Mouse (Mus musculus): ENCODE results near the gene Scyl2. TPM values are rescaled to one million over a fixed set of nuclear protein-coding genes. Genes with fewer than 3 reads are reported as not detected.

The Scyl2 gene
- polyA plus RNA-seq, 1 experiment, result 10.0 TPM

DNA sequence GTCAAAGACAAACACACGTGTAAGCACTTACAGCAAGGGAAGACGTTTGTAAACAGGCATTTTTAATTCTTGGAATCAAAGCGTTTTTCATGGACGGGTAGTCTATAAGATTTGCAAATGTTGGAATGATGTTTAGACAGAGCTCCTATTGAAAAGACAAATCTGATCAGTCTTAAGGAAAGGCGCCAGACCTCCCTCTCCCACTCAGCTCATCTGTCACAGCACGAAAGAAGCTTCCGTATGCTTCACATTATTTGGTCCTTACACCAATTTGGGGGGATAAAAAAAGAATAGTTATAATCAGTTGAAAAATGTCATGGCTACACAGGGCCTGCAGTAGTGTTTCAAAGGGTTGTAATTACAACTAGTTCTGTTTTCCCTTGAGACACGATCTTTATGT, 33.2 kb downstream of the Scyl2 start:
- no peaks in the 10 kb centered on the region for H3K4me1 ChIP-seq
- no peaks in the 10 kb centered on the region for H3K9me3 ChIP-seq
- H3K36me3 ChIP-seq (replicated peaks; ENCODE audit: low read length), result peaks cover 97% of the 10 kb centered on the region
- H3K27me3 ChIP-seq (replicated peaks), result no peaks in the 10 kb centered on the region
- no peak overlapping the region for H3K4me3 ChIP-seq (replicated peaks)
- no peak for TF ChIP-seq GATA1 (IDR thresholded peaks at IDR 0.05; ENCODE audit: borderline replicate concordance, low read length)

DNA sequence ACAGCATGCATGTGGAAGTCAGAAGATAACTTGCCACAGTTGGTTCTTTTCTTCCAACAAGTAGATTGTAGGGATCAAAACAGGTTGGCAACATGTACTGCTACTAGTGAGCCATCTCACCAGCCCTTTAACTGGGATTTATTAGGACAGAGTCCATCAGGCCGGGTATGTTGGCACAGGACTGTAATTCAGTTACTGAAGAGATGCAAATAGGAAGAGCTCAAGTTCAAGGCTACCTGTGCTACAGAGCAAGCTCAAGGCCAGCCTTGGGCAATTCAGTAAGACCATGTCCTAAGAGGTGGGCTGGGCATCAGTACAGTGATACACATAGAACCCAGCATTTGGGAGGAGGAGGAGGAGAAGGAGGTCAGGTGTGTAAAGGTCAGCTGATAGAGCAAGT, 34.4 kb downstream of the Scyl2 start:
- TF ChIP-seq FLI1 (IDR thresholded peaks at IDR 0.05; ENCODE audit: low read length) (no peak), GATA1 (IDR thresholded peaks at IDR 0.05; ENCODE audit: borderline replicate concordance, low read length) (no peak)
- Histone ChIP-seq H3K4me1 (peaks cover under 1% of the 10 kb centered on the region; the same call in 1 of the 2 replicates), H3K36me3 (replicated peaks; ENCODE audit: low read length) (peaks cover 97% of the 10 kb centered on the region), H3K27me3 (replicated peaks) (no peaks in the 10 kb centered on the region), H3K9me3 (no peaks in the 10 kb centered on the region), H3K4me3 (replicated peaks) (no peak overlapping the region)

DNA sequence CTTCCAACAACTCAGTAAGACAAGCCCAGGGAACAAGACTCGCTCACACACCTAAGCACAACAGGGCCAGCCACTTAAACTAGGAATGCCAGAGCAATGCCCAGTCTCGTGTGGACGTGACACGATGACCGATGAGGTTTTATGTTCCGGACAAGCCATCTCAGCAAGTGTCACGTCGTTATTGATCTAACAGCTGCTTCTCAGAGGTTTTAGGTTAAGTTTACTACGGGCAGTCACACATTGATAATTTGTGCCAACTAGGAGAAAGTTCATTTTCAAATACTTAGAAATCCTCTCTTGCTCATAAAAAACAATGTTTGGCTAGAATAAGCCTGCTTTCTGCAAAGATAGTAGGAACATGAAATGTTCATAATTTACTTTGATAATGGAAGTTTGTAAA, 39.2 kb downstream of the Scyl2 start:
- Histone ChIP-seq H3K36me3 (replicated peaks; ENCODE audit: low read length) (peaks cover 99% of the 10 kb centered on the region), H3K9me3 (no peaks in the 10 kb centered on the region)
- TF ChIP-seq FLI1 (IDR thresholded peaks at IDR 0.05; ENCODE audit: low read length) (no peak), GATA1 (IDR thresholded peaks at IDR 0.05; ENCODE audit: borderline replicate concordance, low read length) (no peak)

DNA sequence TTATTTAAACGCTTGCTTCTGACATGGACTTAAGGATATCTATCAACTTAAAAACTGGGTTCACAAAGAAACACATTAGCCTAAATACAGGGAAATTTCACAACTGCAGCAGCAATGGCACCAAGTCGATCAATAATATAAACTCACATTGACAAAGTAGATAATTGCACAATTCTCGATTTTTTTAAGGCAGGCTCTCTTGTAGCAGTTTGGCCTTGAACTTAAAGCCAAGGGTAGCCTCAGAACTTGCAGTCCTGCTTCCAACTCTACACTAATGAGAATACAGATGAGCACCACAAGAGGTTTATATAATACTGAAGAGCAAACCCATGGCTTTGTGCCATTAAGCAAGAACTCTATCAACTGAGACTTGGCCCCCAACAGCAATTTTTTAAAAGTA, 49.1 kb downstream of the Scyl2 start:
- H3K36me3 ChIP-seq (replicated peaks; ENCODE audit: low read length), result peaks cover 62% of the 10 kb centered on the region
- H3K4me3 ChIP-seq (replicated peaks), result no peak overlapping the region
- no peaks in the 10 kb centered on the region for H3K27me3 ChIP-seq (replicated peaks)
- H3K9me3 ChIP-seq, result no peaks in the 10 kb centered on the region
- TF ChIP-seq GATA1 (IDR thresholded peaks at IDR 0.05; ENCODE audit: borderline replicate concordance, low read length) (no peak), FLI1 (IDR thresholded peaks at IDR 0.05; ENCODE audit: low read length) (no peak)
- H3K4me1 ChIP-seq, result peaks cover 6% of the 10 kb centered on the region; the same call in 1 of the 2 replicates

More for the DNA sequence above, 39.2 kb downstream of the Scyl2 start:
- H3K27me3 ChIP-seq (replicated peaks), result no peaks in the 10 kb centered on the region
- H3K4me3 ChIP-seq (replicated peaks), result peak overlapping the region; percentile 35
- peaks cover 3% of the 10 kb centered on the region; the same call in 1 of the 2 replicates for H3K4me1 ChIP-seq

DNA sequence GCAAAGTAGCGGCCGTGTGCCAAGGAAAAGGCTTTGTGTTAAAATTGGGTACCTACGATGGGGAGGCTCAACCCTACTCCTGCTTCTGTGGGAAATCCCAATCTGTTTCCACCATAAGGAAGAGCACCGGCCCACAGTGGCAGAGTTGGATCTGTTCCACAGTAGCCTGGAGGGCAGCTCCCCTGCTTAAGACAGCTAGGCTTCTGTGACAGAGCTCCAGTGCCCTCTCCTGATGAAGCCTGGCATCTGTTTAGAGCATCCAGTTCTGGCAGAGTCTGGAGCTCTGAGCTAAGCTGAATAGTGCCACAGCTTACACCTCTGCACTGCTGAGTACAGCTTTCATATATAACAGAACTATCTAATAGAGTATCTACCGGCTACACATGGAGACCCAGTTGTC, 51.1 kb downstream of the Scyl2 start:
- no peak overlapping the region for H3K4me3 ChIP-seq (replicated peaks)
- H3K27me3 ChIP-seq (replicated peaks), result no peaks in the 10 kb centered on the region
- H3K4me1 ChIP-seq, result peaks cover 10% of the 10 kb centered on the region; the same call in 1 of the 2 replicates
- TF ChIP-seq FLI1 (IDR thresholded peaks at IDR 0.05; ENCODE audit: low read length), result no peak
- no peak for TF ChIP-seq GATA1 (IDR thresholded peaks at IDR 0.05; ENCODE audit: borderline replicate concordance, low read length)
- H3K36me3 ChIP-seq (replicated peaks; ENCODE audit: low read length), result peaks cover 42% of the 10 kb centered on the region
- H3K9me3 ChIP-seq, result no peaks in the 10 kb centered on the region

DNA sequence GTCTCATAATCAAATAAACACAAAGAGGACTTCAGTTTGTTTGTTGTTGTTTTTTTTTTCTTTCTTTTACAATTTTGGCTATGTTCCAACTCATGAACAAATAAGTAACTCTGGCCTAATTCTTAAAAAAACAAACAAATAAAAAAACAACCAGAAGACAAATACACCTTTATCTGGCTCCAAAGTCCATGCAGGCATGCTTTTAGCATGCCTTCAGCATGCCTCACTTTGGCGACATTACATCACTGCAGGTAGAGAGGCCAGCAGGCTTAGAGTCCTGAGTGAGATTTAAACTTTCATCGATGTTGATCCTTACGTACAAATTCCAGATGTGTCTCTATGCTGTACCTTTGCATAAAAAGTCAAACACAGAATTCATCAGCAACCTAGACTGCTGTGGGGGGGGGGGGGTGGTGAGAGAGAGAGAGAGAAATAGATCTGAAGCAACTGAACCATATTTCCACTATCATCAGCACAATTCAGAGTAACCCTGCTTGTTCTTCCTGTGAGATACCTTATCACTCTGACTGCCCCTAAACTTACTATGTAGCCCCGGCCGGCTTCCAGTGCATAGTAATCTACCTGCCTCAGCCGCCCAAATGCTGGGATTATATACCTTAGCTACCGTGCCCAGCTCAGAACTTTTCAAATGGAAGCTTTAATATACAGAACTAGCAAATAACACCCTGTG, 52.2 kb downstream of the Scyl2 start:
- no peaks in the 10 kb centered on the region for H3K27me3 ChIP-seq (replicated peaks)
- no peaks in the 10 kb centered on the region for H3K9me3 ChIP-seq
- TF ChIP-seq GATA1 (IDR thresholded peaks at IDR 0.05; ENCODE audit: borderline replicate concordance, low read length), result no peak
- TF ChIP-seq FLI1 (IDR thresholded peaks at IDR 0.05; ENCODE audit: low read length), result no peak
- H3K4me3 ChIP-seq (replicated peaks), result no peak overlapping the region
- H3K36me3 ChIP-seq (replicated peaks; ENCODE audit: low read length), result peaks cover 31% of the 10 kb centered on the region
- H3K4me1 ChIP-seq, result peaks cover 14% of the 10 kb centered on the region

DNA sequence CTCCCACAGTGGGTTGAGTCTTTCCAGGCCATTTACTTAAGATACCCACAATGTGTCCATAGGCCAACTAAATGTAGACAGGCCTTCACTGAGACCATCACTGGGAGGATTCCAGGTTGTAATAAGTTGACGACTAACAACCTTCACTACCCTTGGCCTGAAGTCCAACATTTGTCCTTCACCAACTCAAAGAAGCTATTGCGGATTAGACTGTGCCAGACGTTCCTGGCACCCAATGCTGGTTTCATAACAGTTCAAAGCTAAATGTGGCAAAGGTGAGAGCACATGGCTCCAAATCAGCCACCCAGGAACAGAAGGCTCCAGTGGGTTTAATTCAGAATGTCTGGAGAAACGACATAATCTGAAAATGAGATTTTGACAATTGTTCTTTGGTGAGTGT, 53.0 kb downstream of the Scyl2 start:
- Histone ChIP-seq H3K36me3 (replicated peaks; ENCODE audit: low read length) (peaks cover 25% of the 10 kb centered on the region), H3K9me3 (no peaks in the 10 kb centered on the region), H3K4me1 (peaks cover 19% of the 10 kb centered on the region), H3K27me3 (replicated peaks) (no peaks in the 10 kb centered on the region), H3K4me3 (replicated peaks) (no peak overlapping the region)
- TF ChIP-seq GATA1 (IDR thresholded peaks at IDR 0.05; ENCODE audit: borderline replicate concordance, low read length), result no peak

DNA sequence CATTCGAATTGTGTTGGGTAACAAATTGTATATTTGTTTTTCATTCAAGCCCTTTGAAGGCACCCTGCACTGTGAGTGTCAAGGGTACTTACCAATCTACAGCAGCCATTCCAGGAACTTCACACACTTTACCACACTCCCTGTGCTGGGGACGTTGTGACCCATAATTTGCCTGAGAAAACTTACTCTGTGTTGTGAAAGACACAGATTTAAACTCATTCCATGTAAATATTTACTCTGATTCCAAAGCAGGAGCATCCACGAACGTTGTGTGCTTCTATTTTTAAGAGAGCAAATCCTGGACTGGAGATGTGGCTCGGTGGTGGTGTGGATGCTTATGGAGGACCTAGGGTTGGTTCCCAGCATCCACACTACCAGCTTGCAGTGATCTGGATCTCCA, 54.3 kb downstream of the Scyl2 start:
- H3K4me1 ChIP-seq, result peaks cover 25% of the 10 kb centered on the region
- H3K4me3 ChIP-seq (replicated peaks), result no peak overlapping the region
- H3K9me3 ChIP-seq, result no peaks in the 10 kb centered on the region
- no peaks in the 10 kb centered on the region for H3K27me3 ChIP-seq (replicated peaks)
- H3K36me3 ChIP-seq (replicated peaks; ENCODE audit: low read length), result peaks cover 27% of the 10 kb centered on the region
- no peak for TF ChIP-seq GATA1 (IDR thresholded peaks at IDR 0.05; ENCODE audit: borderline replicate concordance, low read length)
- no peak for TF ChIP-seq FLI1 (IDR thresholded peaks at IDR 0.05; ENCODE audit: low read length)

DNA sequence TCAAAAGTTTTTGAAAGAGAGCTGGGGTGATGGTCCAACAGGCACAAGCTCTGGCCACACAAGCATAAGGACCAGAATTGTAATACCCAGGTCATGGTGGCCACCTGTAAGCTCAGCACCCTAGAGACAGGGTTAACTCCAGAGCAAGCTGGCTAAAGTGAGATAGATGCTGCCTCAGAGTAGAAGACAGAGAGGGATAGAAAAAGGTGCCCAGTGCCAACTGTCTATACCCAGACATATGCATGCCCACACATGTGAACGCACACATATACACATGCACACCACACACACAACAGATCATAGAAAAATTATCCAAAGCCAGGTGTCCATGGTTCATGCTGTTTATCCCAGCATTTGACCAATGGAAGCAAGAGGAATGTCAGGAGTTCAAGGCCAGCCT, 55.5 kb downstream of the Scyl2 start:
- no peaks in the 10 kb centered on the region for H3K27me3 ChIP-seq (replicated peaks)
- H3K36me3 ChIP-seq (replicated peaks; ENCODE audit: low read length), result peaks cover 23% of the 10 kb centered on the region
- TF ChIP-seq FLI1 (IDR thresholded peaks at IDR 0.05; ENCODE audit: low read length), result no peak
- TF ChIP-seq GATA1 (IDR thresholded peaks at IDR 0.05; ENCODE audit: borderline replicate concordance, low read length), result no peak
- H3K9me3 ChIP-seq, result no peaks in the 10 kb centered on the region
- H3K4me1 ChIP-seq, result peaks cover 29% of the 10 kb centered on the region
- no peak overlapping the region for H3K4me3 ChIP-seq (replicated peaks)

DNA sequence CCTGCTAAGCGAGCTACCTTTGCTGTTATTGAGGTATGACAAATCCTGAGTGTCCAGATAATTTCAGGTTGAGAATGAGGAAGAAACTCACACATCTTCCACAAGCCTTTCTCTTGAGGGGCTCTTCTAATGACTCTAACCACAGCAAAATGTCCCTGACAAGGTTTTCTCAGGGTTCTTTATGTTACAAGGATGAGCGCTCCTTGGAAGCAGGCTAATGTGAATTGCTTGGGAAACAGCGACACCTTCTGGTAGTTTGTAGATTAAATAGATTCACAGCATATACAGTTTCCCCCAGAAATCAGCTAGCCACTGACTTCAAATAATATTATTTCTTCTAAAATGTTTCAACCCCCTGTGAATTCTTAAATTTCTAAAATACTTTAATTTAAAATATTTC, 56.0 kb downstream of the Scyl2 start:
- H3K9me3 ChIP-seq, result peaks cover 3% of the 10 kb centered on the region
- TF ChIP-seq GATA1 (IDR thresholded peaks at IDR 0.05; ENCODE audit: borderline replicate concordance, low read length), result no peak
- peaks cover 27% of the 10 kb centered on the region for H3K36me3 ChIP-seq (replicated peaks; ENCODE audit: low read length)
- H3K4me1 ChIP-seq, result peaks cover 28% of the 10 kb centered on the region
- H3K4me3 ChIP-seq (replicated peaks), result no peak overlapping the region
- no peaks in the 10 kb centered on the region for H3K27me3 ChIP-seq (replicated peaks)

DNA sequence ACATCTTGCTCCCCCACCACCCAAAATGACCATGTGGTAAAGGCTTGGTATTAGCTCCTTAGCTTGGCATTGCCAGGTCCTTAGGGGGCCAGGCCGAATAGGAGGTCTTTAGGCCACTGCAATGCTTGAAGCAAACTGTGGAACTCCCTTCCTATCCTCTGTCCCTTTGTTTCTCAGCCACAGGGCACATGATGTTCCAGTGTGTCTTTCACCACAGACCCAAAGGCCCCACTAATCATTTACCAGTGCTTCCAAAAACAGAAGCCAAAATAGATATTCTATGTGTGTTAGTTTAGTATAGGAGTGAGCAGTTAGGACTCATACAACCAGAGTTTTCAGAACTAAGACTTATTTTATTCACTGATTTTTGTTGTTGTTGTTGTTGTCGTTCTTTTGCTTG, 59.4 kb downstream of the Scyl2 start:
- Histone ChIP-seq H3K9me3 (peaks cover 7% of the 10 kb centered on the region), H3K4me3 (replicated peaks) (no peak overlapping the region), H3K36me3 (replicated peaks; ENCODE audit: low read length) (peaks cover 9% of the 10 kb centered on the region), H3K27me3 (replicated peaks) (no peaks in the 10 kb centered on the region), H3K4me1 (peaks cover 23% of the 10 kb centered on the region)
- TF ChIP-seq FLI1 (IDR thresholded peaks at IDR 0.05; ENCODE audit: low read length), result no peak
- no peak for TF ChIP-seq GATA1 (IDR thresholded peaks at IDR 0.05; ENCODE audit: borderline replicate concordance, low read length)
